Mouse (Mus musculus): ENCODE measurements around the gene Gm12216. TPM values are rescaled to one million over a fixed set of nuclear protein-coding genes. Genes with fewer than 3 reads are reported as not detected.

Gene Gm12216
- total and polyA plus RNA-seq, 3 experiments = 2.6 to 4.4 (median 2.6) TPM

GRCm38 (mm10) chr11:53891505-53892451 is 32.7 kb upstream of the Gm12216 start, which contains the start of gene Slc22a5:
Gene Slc22a5, minus strand, starts transcription at chr11:53891660.
- DNase-seq = peak; percentile 99 to 100
- Histone ChIP-seq H3K79me2 (replicated peaks; ENCODE audit: control insufficient read depth, insufficient read depth, low read length) (no peaks in the 10 kb centered on the region; the same call in 1 of the 2 replicates), H3K27ac (peak within 1 kb of the TSS; percentile 92), H3K4me3 (peak within 1 kb of the TSS; percentile 83), H3K36me3 (ENCODE audit: control insufficient read depth, insufficient read depth, low read length) (peaks cover 12% of the 10 kb centered on the region), H3K4me1 (ENCODE audit: control insufficient read depth, insufficient read depth, low read length) (peaks cover 4% of the 10 kb centered on the region), H3K9ac (ENCODE audit: low read depth, low read length) (peak within 1 kb of the TSS; percentile 87), H3K27me3 (ENCODE audit: control insufficient read depth, insufficient read depth, low read length) (no peaks in the 10 kb centered on the region)
- 1% methylated on average over 61 of the region's 63 CpGs for WGBS
- TF ChIP-seq EP300 (IDR thresholded peaks at IDR 0.05; ENCODE audit: insufficient read depth, low read depth, low read length) (peak; percentile 24; the same call in 1 of the 2 replicates), POLR2A (IDR thresholded peaks at IDR 0.05; ENCODE audit: insufficient read depth, low read depth, low read length) (peak; percentile 75), CTCF (IDR thresholded peaks at IDR 0.05) (peak; percentile 39)
- intact Hi-C loops (cut with DNase I) = no loop called here

DNA sequence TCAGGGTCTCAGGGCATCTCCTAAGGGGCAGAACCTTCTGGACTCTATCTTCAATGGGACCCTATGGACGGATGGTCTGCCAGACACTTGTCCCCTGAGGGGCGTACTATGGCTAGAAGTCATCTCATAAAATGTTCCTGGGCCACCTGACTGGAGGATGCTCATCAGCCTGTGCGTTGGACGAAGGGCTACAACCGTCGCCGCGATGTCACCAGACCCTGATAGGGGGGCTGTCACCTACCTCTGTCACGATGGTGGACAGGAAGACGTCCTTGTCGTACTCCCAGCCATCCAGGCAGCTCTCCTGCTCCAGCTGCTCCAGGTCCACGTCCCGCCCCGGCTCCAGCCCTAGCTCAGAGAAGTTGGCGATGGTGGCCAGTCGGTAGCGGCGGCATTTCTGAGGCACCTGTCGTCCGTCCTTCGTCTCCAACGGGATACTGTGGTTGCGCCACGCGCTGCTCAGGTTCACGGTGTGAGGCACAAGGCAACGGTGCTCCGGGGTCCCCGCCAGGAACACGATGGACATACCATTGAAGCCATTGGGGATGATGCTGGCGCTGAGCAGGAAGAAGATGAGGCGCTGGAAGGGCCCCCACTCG is 31.9 kb upstream of the Gm12216 start:
- H3K9ac ChIP-seq (ENCODE audit: low read depth, low read length) = peak overlapping the region; percentile 87
- H3K4me1 ChIP-seq (ENCODE audit: control insufficient read depth, insufficient read depth, low read length) = peaks cover 4% of the 10 kb centered on the region
- WGBS = 2% methylated on average over 33 of the region's 33 CpGs
- H3K4me3 ChIP-seq = peak overlapping the region; percentile 83
- TF ChIP-seq EP300 (IDR thresholded peaks at IDR 0.05; ENCODE audit: insufficient read depth, low read depth, low read length) = no peak
- no peak for TF ChIP-seq CTCF (IDR thresholded peaks at IDR 0.05)
- no peak for TF ChIP-seq POLR2A (IDR thresholded peaks at IDR 0.05; ENCODE audit: insufficient read depth, low read depth, low read length)
- no peak for DNase-seq
- no peaks in the 10 kb centered on the region for H3K27me3 ChIP-seq (ENCODE audit: control insufficient read depth, insufficient read depth, low read length)
- intact Hi-C loops (cut with DNase I) = no loop called here
- H3K36me3 ChIP-seq (ENCODE audit: control insufficient read depth, insufficient read depth, low read length) = peaks cover 16% of the 10 kb centered on the region
- H3K27ac ChIP-seq = peak overlapping the region; percentile 91
- H3K79me2 ChIP-seq (replicated peaks; ENCODE audit: control insufficient read depth, insufficient read depth, low read length) = peaks cover 1% of the 10 kb centered on the region; the same call in 1 of the 2 replicates

DNA sequence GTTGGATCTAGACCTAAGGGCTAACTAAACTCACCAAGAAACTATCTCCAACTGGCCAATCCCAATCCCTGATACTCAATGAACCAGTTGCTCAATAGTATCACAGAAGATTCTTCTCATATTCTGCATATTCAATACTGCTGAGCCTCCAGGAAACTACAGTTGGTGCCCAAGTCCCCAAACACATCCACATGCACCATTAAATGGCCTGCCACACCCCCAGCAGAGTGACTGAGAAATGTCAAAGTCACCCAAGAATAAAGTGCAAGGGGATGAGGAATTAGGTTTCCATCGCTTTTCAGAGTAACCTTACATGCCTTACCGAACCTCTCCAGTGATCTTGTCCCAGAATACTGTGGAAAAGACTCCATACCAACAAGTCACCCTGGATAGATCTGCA is 31.2 kb upstream of the Gm12216 start:
- H3K79me2 ChIP-seq (replicated peaks; ENCODE audit: control insufficient read depth, insufficient read depth, low read length) = peaks cover 1% of the 10 kb centered on the region; the same call in 1 of the 2 replicates
- no peak for TF ChIP-seq POLR2A (IDR thresholded peaks at IDR 0.05; ENCODE audit: insufficient read depth, low read depth, low read length)
- TF ChIP-seq CTCF (IDR thresholded peaks at IDR 0.05) = no peak
- no peak for TF ChIP-seq EP300 (IDR thresholded peaks at IDR 0.05; ENCODE audit: insufficient read depth, low read depth, low read length)
- H3K27me3 ChIP-seq (ENCODE audit: control insufficient read depth, insufficient read depth, low read length) = no peaks in the 10 kb centered on the region
- peak overlapping the region; percentile 24; the same call in 1 of the 2 replicates for H3K4me3 ChIP-seq
- DNase-seq = no peak
- H3K9ac ChIP-seq (ENCODE audit: low read depth, low read length) = no peak overlapping the region
- peaks cover 4% of the 10 kb centered on the region for H3K4me1 ChIP-seq (ENCODE audit: control insufficient read depth, insufficient read depth, low read length)
- 83% methylated on average over 2 of the region's 2 CpGs for whole genome bisulfite sequencing
- intact Hi-C loops (cut with DNase I) = no loop called here
- H3K36me3 ChIP-seq (ENCODE audit: control insufficient read depth, insufficient read depth, low read length) = peaks cover 20% of the 10 kb centered on the region
- H3K27ac ChIP-seq = no peak overlapping the region; the same call in 1 of the 2 replicates

- H3K27ac ChIP-seq = peak overlapping the region; percentile 62
- peaks cover 1% of the 10 kb centered on the region; the same call in 1 of the 2 replicates for H3K79me2 ChIP-seq (replicated peaks; ENCODE audit: control insufficient read depth, insufficient read depth, low read length)
- H3K9ac ChIP-seq (ENCODE audit: low read depth, low read length) = 0 out of 2 replicates have a peak overlapping the region, but pooled peaks have one; percentile 14
- no peaks in the 10 kb centered on the region for H3K27me3 ChIP-seq (ENCODE audit: control insufficient read depth, insufficient read depth, low read length)
- H3K4me3 ChIP-seq = peak overlapping the region; percentile 15; the same call in 1 of the 2 replicates
- peaks cover 4% of the 10 kb centered on the region for H3K4me1 ChIP-seq (ENCODE audit: control insufficient read depth, insufficient read depth, low read length)
- DNase-seq = no peak
- intact Hi-C loops (cut with DNase I) = no loop called here
- no peak for TF ChIP-seq POLR2A (IDR thresholded peaks at IDR 0.05; ENCODE audit: insufficient read depth, low read depth, low read length)
- TF ChIP-seq CTCF (IDR thresholded peaks at IDR 0.05) = no peak
- TF ChIP-seq EP300 (IDR thresholded peaks at IDR 0.05; ENCODE audit: insufficient read depth, low read depth, low read length) = no peak
- H3K36me3 ChIP-seq (ENCODE audit: control insufficient read depth, insufficient read depth, low read length) = peaks cover 20% of the 10 kb centered on the region
- 49% methylated on average over 4 of the region's 4 CpGs for WGBS
These were observed 30.1 kb upstream of the Gm12216 start for GRCm38 (mm10) chr11:53889091-53889645.

- peaks cover 1% of the 10 kb centered on the region; the same call in 1 of the 2 replicates for H3K79me2 ChIP-seq (replicated peaks; ENCODE audit: control insufficient read depth, insufficient read depth, low read length)
- WGBS = 87% methylated on average over 4 of the region's 4 CpGs
- H3K27me3 ChIP-seq (ENCODE audit: control insufficient read depth, insufficient read depth, low read length) = no peaks in the 10 kb centered on the region
- TF ChIP-seq POLR2A (IDR thresholded peaks at IDR 0.05; ENCODE audit: insufficient read depth, low read depth, low read length) = no peak
- no peak for TF ChIP-seq CTCF (IDR thresholded peaks at IDR 0.05)
- no peak for TF ChIP-seq EP300 (IDR thresholded peaks at IDR 0.05; ENCODE audit: insufficient read depth, low read depth, low read length)
- peaks cover 22% of the 10 kb centered on the region for H3K36me3 ChIP-seq (ENCODE audit: control insufficient read depth, insufficient read depth, low read length)
- peaks cover 4% of the 10 kb centered on the region for H3K4me1 ChIP-seq (ENCODE audit: control insufficient read depth, insufficient read depth, low read length)
- H3K27ac ChIP-seq = peak overlapping the region; percentile 62
- intact Hi-C loops (cut with DNase I) = no loop called here
- no peak for DNase-seq
- no peak overlapping the region for H3K9ac ChIP-seq (ENCODE audit: low read depth, low read length)
- H3K4me3 ChIP-seq = no peak overlapping the region
These were observed 29.2 kb upstream of the Gm12216 start for GRCm38 (mm10) chr11:53888242-53888641.
